Mouse (Mus musculus) activated CD4-positive, CD25-positive, alpha-beta regulatory T cell, adult 4 months (primary cell): ENCODE data around the gene Scamp3. TPM values are rescaled to one million over a fixed set of nuclear protein-coding genes. Genes with fewer than 3 reads are reported as not detected.
"Not testable (repeated sequence)": the region's sequence is repeated elsewhere in the genome, so short reads cannot be mapped to it uniquely, and the experiment has no call there.

ENCODE experiments used
- ATAC-seq: one replicate; pipeline ENCODE4 v1.8.0; 2017
- polyA plus RNA-seq, 2 experiments: library from polyadenylated mRNA; unstranded; fragments of 100-300 nt; shearing (Covaris generic); gene quantifications; one replicate each; pipeline ENCODE4 v1.2.1; 2017

The Scamp3 gene
- 100 to 1,000 TPM; 160 to 182 TPM for polyA plus RNA-seq

DNA sequence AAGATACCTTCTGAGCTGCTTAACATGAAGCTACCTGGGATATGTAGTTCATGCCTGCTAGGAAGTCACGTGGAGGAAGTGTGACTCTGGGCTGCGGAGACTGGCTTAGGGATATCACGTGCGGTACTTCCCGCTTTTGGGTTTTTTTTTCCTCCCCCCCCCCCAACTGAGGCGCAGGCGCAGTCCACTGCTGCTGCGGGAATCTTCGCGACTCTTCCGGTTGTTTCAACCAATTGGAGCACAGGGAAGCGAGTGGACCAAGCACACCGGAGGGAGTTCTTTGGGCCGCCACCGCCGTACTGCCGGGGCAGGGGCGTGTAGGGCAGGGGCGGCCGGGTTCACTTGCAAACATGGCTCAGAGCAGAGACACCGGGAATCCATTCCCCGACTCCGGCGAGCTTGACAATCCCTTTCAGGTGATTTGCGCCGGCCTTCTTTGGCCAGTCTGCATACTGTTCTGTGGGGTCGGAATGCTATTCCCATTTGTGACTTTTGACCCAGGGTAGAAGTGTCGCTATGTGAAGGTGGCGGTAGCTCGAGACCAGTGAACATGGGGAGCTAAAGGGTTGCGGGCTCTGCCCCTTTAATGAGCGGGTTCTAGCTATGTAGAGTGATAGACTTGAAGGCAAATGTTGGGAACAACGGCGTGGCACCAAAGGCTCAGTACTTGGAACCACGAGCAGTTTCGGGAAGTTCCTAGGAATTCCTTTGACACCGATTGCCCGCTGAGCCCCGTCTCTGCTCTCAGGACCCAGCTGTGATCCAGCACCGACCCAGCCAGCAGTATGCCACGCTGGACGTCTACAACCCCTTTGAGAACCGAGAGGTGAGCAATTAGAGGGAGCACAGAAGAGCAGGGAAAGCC, at the start of gene Scamp3:
Gene Scamp3 (plus strand): TSS at position 232 of the 865 bp plus-strand sequence.
- peak; percentile 97 for ATAC-seq

DNA sequence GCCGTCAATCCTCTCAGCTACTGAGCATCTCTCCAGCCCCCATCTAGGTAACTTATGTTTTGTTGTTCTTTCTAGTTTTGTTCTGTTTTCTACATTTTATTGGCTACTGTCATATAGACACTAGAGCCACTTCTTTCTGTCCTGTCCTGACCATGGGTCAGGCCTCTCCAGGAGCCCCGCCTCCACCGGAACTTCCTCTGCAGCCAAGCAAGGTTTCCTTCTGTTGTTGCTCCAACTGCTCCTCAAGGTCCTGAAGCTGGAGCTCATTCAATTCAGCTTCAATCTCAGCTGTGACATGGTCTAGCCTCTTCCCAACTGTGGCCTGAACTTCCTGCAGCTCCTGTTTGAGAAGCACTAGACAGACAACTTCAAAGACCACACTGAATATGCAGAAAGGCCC, 47.4 kb upstream of the Scamp3 start:
- ATAC-seq = no peak

GRCm38 (mm10) chr3:89131816-89132215, 45.5 kb upstream of the Scamp3 start:
- ATAC-seq = no peak

GRCm38 (mm10) chr3:89132285-89133062, 44.8 kb upstream of the Scamp3 start:
- ATAC-seq = no peak

- no peak for ATAC-seq
These were observed 44.2 kb upstream of the Scamp3 start for GRCm38 (mm10) chr3:89133063-89133450.

GRCm38 (mm10) chr3:89133752-89134151, 43.5 kb upstream of the Scamp3 start:
- no peak for ATAC-seq

GRCm38 (mm10) chr3:89135958-89136357, 41.3 kb upstream of the Scamp3 start, which contains the start of gene Pklr:
Gene Pklr, plus strand, starts transcription at chr3:89136142.
- no peak for ATAC-seq

DNA sequence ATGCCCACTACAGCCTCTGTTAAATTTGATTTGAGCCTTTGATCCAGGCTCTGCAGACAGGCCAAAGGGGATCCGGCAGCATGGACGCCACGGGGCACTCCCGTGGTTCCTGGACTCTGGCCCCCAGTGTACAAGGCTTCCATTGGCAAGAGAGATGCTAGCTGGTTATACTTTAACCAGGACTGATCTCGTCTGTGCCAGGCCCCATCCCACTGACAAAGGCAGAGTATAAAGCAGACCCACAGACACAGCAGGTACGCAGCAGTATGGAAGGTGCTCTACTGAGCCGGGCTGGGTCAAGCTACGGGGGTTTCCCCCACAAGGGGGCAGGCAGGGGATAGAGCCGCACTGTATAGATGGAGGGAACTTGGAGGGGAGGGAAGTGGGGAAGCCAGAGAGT, 40.9 kb upstream of the Scamp3 start:
- no peak for ATAC-seq

- no peak for ATAC-seq
These were observed 32.5 kb upstream of the Scamp3 start for GRCm38 (mm10) chr3:89144821-89145220.

- no peak for ATAC-seq
These were observed 31.7 kb upstream of the Scamp3 start for GRCm38 (mm10) chr3:89145566-89145965.

GRCm38 (mm10) chr3:89147101-89147978, 29.9 kb upstream of the Scamp3 start:
- ATAC-seq = no peak

DNA sequence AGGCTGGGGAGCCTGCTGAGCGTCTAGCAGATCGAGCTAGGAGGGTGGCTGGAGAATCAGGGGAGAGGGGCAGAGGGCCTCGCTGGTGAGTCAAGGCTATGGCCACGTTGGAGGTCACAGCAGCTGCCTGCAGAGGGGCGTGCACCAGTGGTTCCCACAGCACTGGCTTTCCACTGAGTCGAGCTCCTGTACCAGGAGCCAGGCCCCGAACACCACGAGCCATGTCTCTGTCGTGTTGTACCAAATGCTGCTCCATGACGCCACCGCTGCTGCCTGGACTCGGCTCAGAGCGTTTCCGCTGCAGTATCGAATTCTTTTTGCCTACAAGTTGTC, 29.3 kb upstream of the Scamp3 start:
- ATAC-seq = no peak

- ATAC-seq = no peak
These were observed 28.7 kb upstream of the Scamp3 start for GRCm38 (mm10) chr3:89148567-89148966.

- no peak for ATAC-seq
These were observed 25.0 kb upstream of the Scamp3 start for GRCm38 (mm10) chr3:89152084-89152835.

- ATAC-seq = no peak
These were observed 20.3 kb upstream of the Scamp3 start for GRCm38 (mm10) chr3:89156951-89157350.

GRCm38 (mm10) chr3:89158651-89159050, 18.6 kb upstream of the Scamp3 start:
- ATAC-seq = no peak

- no peak for ATAC-seq
These were observed 18.1 kb upstream of the Scamp3 start for GRCm38 (mm10) chr3:89159211-89159610.

GRCm38 (mm10) chr3:89159616-89160344, 17.5 kb upstream of the Scamp3 start, which contains the start of gene Hcn3:
Gene Hcn3, minus strand, starts transcription at chr3:89160196.
- peak; percentile 35 for ATAC-seq

DNA sequence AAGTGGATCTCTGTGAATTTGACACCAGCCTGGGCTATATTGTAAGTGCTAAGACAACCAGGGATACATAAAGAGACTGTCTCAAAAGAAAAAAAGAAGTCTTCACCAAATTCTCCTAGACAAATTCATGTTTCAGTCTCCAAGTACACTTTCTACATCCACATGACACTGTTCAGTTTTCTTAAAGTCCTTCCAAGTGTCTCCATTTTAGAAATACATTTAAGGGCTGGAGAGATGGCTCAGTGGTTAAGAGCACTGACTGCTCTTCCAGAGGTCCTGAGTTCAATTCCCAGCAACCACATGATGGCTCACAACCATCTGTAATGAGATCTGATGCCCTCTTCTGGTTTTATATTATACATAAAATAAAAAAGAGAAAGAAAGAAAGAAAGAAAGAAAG, 16.1 kb upstream of the Scamp3 start:
- ATAC-seq = not testable (repeated sequence)

DNA sequence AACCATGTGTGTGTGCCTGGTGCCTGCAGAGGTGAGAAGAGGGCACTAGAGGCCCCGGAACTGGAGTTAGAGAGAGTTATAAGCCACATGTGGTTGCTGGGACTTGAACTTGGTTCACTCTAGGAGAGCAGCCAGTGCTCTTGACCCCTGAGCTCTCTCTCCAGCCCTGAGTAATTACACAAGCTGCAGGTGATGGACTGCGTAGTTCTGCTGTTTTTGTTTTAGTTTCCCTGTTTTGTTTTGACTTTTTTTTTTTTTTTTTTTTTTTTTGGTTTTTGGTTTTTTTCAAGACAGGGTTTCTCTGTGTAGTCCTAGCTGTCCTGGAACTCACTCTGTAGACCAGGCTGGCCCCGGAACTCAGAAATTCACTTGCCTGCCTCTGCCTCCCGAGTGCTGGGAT, 15.5 kb upstream of the Scamp3 start:
- ATAC-seq = no peak

- no peak for ATAC-seq
These were observed 14.2 kb upstream of the Scamp3 start for GRCm38 (mm10) chr3:89163123-89163522.
